Mouse (Mus musculus): ENCODE results near the gene Ptgfr.

Gene Ptgfr

DNA sequence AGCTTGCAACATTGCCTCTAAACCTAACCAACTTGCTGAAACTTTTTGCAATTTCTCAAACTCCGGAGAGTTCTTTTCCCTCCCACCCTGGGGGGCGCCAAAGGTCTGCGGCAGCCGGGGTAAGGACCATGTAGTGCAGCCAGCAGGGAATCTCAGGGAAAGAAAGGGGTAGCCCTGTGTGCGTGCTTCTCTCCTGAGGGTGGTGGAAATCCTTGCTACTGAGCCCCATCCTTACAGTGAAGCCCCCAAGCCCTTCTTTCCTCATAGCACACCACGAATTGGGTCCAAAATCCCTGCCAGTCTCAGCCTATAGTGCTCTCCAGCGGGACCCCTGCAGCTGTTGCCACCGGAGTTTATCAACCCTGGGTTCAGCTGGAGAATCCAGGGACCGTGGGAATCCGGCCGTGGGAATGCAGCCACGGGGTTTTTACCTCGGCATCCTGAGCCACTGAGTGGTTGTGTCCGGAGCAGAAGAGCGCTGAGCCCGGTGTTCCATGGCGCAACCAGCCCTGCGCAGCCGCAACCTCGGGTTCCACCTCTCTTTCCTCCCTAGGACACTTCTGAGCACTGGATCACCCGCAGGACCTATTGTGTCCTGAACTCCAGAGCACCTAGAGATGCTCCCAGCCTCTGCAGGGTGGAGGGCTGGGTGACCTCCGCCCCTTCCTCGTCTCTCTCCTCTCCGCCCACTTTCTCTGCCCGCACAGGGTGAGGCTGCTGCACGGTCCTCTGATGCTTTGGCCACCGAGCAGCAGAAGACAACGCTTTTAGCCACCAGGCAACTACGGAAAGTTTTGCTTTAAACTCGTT lies at the start of gene Ptgfr:
Ptgfr (minus strand) TSS at position 760 of the 810 bp plus-strand sequence.
- peak; percentile 63 to 78 for DNase-seq

DNA sequence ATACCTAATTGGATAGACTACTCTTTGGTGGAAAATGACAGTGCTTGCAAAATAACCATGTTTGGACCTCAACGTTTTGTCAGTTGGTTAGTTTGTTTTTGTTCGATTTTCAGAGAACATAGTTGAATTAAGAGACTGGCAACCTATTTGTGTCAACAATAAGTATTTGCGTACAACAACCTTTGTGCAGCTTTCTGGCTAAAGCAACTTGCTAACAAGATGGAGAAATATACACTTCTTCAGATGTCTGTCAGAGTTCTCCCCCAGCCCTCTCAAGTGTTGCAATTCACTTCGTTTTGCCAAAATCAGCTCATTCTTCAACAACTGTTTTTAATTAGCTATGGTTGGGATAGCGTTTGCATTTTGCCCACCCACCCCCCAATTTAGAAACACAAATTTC lies 46.5 kb upstream of the Ptgfr start:
- DNase-seq: no peak

DNA sequence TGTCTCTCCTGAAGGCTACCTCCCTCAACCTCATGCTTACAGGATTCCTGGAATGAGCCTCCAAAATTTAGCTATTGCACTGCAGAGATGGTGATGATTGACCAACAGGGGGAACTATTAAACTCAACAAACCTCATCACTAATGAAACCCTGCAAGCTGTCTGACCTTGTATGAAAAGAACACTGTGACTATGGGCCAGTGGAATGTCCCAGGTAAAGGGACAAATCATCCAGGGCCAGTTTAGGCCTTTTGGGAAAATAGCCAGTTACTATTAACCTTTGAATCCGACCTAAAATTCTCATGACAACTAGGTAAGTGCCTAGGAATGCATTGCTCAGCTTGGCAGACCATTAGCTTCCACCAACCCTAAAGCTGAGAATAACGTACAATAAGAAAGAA lies 42.6 kb upstream of the Ptgfr start:
- DNase-seq: peak in 1 of 2 experiments; percentile 62

DNA sequence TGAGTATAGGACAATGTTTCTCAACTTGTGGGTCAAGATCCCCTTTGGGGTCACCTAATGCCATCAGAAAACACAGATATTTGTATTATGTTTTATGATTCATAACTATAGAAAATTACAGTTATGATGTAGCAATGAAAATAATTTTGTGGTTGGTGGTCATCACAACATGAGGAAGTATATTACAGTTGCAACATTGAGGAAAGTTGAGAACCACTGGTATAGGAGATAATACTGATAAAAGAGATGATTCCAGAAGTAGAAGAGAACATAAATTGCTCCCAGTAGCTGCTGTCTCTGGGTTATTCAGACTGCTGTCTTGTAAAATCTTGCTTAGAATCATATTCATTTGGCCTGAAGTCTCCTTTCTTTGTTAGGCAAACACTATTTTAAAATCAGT lies 31.5 kb upstream of the Ptgfr start:
- no peak for DNase-seq

DNA sequence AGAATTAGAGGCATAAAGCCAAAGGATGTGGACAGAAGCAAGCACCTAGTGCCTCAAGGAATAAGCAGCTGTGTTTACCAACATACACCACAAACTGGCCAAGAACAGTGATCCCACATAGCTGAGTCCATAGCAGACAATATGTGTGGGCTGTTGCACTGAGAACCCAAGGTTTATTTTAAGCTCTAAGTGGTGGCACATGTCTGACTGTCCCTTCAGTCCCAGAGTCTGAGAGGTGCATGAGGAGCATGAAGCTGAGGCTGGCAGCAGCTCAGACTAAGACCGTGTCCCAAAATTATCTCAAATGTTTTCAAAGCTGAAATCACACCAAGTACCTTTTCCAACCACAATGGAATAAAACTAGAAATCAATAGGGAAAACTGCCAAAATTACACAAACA lies 13.9 kb upstream of the Ptgfr start:
- no peak for DNase-seq

DNA sequence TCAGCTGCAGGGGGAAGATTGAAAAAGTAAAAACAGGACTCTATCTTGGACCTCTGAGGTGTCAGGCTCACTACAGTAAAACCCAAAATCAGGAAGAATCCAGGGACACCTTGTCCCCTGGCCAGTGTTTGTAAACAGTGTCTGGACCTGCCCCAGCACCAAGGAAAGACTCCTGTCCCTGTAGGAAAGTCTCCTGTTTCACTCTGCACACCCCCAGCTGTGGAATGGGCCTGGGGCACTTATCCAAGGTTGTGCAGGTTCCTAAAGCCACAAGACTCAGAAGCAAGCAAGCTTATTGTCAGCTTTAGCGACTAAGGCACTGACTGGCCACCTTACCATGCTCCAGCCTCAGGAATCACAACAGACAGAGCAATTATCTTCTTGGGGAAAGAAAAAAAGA lies 13.2 kb upstream of the Ptgfr start:
- DNase-seq: peak; percentile 23 to 49

DNA sequence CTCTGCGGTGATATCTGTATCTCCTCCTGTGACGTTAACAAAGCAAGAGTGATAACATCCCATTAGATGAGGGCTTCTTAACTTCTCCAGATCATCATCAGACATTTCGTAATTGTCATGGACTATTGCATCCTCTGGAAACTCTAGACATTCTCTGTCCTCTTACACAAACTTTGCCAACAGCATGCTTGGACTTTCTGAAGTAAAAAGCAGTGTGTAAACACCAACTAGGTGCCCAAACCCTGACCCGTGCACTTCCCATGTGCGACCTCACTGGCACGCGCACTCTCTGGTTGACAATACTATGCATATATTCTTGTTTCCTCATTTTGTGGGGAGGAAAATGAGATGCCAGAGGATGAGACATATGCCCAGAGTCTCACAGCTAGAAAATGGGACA lies 8.9 kb upstream of the Ptgfr start:
- no peak for DNase-seq

DNA sequence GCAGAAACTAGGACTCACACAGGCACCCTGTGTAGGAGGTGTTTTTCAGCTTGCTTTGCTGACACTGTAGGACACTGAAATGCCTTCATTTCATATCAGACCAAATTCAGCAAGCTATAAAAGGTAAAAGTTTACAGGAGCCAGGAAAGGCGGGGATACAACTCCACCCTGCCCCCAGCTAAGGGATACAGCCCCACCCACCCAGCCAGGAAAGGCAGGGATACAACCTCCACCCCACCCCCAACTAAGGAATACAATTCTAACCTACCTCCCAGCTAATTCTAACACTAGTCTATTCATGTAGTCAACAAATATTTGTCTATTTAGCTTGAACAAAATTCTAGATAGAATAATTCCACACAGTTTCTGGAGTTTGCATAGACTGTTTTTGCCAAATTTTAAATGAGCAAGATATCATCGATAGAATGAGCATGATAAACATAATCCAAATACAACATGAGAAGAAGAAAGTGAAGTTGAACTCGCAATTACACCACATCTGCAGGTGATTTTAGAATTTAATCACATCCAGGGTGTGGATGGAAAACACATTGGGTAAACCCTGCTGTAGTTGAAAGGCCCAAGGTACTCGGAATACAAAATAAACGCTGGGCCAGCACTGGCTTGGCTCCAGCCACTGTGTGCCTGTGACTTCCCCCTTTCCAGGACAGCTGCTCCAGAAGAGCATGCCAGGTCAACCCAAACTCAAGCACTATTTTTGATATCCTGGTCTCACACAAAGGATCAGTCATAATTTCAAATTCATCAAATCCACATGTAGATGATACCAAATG lies 7.1 kb upstream of the Ptgfr start:
- no peak for DNase-seq

DNA sequence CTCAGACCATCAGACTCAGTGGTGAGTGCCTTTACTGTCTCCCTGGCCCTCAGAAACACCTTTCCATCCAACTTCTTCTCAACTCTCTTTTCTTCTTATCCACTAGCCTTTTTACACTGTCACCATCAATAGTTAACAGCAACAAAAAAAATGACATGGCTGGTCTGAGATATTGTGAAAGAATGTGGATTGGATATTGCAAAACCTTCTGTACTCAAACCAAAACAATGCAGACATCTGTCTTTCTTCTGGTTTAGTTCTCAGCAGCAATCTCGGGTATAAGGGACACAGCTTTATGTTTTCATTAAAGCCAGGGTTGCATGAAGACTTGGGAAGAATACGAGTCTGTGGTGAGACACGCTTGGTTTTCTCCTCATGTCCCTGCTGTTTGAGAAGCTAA lies 3.3 kb upstream of the Ptgfr start:
- no peak for DNase-seq

DNA sequence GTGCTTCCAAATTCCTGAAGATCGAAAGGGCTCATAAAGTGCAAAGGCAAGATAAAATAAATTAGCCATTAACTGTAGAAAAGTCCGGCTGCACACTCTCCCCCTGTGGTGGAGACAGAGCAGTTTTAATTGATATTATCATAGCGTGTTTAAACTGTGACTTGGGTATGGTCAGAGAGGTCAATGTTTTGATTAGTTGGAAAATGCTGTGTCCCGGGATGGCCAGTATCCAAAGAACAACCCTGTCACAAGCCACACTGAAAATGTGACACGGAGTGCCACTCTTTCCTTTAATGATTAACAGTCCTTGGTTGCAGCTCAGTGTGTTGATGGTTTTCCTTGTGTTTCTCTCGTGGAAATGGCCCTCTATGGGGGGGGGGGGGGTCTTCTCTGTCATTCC lies 942 bp upstream of the Ptgfr start:
- peak; percentile 56 to 72 for DNase-seq

DNA sequence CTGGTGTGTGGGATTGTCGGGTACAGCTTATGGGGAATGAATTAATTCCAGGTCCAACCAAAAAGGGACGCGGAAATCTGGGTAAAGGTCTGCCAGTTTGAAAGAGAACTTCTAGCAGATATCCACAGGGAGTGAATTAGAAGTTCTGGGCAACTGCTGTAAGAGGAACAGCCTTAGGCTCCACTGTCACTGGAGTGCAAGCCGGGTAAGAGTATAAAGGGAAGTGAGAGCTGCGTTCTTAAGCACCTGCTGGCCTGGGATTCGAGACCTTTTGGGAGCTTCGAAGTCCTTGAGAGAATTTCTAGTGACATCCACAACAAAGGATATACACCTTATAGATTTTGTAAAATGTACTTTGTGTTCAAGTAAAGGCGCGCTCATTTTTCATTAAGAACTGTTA lies 319 bp upstream of the Ptgfr start:
- no peak for DNase-seq

DNA sequence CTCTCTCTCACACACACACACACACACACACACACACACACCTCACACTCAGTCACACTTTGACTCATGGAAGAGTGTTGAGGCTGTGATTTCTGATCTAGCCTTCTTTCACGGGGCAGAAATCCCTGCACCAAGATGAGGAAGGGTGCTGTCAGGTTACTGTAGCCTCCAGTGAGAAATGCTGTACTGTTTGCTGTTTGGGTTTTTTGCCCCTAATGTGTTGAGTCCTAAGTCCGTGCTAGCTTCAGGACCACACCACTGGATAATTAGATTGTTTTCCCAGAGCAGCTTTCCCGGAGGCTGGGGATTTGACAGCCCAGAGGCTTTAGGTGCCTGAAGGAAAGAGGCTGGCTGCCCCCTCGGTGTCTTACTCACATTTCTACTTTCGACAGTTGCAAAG lies 979 bp downstream of the Ptgfr start:
- DNase-seq: no peak

DNA sequence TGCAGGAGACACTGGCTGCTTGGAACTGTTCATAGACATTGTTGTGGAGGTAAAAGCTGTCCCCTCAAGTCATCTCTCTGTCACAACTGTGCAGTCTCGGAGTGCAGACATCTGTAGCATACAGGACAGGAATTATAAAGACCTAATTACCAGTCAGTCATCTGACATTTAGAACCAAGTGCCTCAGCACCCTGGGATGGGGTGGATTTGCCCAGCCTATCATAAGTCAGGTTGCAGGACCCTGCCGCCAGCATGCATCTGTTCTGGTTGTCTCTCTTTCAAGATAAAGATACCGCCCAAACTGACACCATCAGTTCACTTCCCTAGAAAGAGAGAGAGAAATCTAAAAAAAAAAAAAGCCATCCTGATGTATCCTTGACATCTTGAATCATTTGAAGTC lies 1.6 kb downstream of the Ptgfr start:
- no peak for DNase-seq

DNA sequence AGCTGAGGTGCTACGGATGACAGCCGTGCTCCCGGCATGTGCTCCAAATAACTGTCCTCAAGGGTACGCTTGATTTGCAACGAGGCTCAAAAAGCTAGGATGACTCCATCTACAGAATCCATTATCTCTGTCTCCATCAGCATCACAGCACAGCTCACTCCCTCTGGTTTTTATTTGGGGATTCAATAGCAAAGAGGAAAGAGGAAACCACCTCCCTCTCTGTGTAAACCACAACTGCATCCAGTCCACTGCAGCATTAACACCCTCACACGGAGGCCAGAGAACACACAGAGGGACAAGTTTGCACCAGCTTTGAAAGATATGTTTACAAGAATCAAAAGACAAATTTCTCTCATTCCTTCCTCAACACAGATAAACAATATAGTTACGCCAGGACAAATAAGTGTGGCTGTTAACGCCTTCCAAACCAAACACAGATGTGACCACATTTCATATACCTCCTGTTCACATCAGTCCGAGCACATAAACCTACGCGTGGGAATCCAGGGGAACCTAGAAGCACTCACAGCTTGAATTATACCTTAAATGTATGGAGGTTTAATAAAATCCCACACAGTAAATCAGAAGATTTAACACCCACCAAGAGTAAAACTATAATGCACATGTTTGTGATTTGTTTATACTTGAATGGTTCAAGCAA lies 9.3 kb downstream of the Ptgfr start:
- no peak for DNase-seq

DNA sequence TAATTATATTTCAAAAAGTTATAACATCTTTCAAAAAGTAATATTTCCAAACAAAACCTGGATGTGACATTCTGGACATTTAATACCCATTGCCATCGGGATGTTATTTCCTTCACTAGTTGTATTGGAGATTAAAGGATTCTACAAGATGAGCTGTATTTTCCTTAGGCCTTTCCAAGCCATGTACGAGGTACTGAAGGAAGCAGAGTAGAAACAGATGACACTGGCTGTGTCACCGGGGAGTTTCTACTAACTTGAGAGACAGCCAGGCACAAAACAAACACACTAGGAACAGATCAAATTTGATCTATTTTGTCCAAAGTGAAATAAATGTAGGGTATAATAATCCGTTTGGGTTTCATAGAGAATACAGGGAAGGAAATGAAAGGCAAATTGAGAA lies 17.6 kb downstream of the Ptgfr start:
- DNase-seq: no peak

DNA sequence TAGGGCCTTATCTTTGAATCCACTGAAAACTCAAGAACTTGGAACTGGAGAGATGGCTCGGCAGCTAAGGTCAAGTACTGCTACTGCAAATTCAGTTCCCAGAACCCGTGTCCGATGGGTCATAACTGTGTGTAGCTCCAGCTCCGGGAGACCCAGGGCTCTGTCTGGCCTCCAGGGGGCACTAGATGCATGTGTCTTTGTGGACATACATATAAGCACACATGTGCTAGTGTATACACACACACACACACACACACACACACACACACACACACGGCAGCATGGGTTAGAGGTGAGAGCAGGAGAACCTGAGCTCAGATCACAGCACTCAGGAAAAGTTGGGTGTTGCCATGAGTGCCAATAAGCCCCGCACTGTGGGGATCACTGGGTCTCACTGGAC lies 19.2 kb downstream of the Ptgfr start:
- DNase-seq: peak; percentile 52 to 79

DNA sequence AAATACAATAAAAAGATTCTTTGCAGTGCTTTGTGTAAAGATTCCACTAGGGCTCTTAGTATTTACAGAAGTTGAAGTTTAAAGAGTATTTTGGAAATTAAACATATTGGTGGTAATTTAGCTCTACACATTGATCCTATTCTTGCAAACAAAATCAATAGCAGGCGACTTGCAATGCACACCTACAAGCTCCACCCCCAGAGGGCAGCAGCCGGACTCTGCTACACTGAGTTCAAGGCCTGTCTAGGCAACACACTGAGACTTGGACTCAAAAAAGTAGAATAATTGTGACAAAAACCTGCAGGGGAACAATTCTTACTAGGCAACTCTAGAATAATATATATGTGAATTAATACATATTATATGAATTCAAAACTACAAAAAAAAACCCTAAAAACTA lies 28.8 kb downstream of the Ptgfr start:
- no peak for DNase-seq

DNA sequence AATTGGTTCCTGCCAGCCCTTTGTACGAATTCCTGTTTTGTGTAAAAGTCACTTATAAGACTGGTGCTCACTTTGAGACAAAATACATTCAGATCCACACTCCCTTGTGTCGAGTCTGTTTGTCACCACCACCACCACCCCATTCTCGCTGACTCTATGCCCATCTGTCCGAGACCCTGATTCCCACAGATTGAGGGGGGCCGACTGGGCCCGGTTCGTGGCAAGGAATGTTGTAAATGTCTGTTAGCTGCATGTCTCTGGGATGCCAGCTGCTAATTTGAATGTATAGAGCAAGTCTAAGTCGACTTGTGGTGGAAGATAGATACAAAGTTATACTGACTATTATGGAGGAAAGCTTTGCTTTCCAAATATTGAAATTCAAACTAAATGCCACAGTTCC lies 48.8 kb downstream of the Ptgfr start:
- no peak for DNase-seq

DNA sequence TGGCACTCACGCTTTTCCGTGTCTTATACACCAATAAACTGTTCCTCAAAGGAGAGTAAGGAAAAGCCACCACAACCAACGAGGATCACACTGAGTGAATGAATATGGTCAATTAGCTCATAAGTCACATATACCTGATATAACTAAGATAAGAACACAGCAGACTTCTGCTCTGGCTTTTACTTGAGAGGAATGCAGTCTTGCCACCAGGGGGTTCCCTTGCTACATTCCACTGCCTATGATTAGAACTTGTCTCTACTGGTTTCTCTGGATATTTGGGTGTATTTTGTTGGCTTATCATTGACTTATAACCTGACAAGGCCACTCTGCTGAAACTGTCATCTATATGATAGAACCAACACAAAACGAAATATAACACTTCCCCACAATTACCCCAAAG lies 62.3 kb downstream of the Ptgfr start:
- peak; percentile 17 to 69 for DNase-seq

DNA sequence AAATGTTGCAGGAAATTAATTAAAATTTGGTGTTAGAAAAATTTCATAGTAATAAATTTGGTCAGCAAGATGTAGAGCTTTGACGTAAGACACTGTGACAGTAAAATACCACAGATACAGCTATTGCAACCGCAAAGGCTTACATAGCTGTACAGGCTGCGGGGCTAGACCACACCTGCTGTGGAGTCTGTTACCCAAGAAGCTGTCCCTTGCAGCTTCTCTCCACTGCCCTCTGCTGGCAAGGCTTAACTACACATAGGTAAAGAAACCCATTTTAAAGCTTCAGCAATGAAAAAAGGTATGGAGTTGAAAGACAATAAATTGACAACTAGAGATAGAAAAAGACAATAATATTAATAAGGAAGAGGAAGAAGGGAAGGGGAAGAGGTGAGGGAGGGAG lies 66.4 kb downstream of the Ptgfr start:
- peak; percentile 72 to 88 for DNase-seq

DNA sequence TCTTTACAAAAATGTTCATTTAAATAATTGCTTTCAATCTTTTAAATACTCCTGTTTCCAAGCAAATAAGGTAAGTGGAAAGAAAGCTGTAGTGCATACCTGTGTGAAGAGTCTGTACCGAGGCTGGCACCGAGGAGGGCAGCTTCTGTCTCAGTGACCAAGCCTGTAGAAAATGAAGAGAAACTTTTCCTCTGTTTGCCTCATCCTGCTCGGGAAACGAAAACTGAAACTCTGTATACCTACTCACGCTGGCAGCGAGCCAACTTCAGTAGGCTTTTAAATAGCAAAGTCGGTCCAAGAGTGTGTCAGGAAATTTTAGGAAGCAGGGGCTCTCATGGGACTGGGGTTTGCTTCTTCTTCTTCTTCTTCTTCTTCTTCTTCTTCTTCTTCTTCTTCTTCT lies 87.7 kb downstream of the Ptgfr start, which contains the start of gene Ifi44:
Ifi44 (minus strand) TSS at position 224 of the 400 bp plus-strand sequence.
- peak; percentile 54 to 75 for DNase-seq

DNA sequence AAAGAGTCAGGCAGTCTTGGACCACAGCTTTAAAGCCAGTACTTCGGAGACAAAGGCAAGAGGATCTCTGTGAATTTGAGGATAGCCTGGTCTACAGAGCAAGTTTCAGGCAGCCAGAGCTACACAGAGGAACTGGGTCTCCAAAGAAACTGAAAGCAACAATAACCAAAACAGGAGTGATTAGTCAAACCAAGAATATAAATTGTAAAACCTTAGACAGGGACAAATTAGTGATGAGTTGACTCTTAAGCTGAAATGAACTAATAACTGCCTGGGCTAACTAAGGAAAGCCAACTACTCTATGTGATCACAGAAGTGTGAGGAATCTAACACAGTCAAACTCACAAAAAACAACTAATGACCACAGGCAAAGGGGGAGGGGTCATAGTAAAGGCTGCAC lies 88.9 kb downstream of the Ptgfr start:
- no peak for DNase-seq
